Comparison of ENCODE assay signal across 14 mouse cellular contexts in the genomic region with DNA sequence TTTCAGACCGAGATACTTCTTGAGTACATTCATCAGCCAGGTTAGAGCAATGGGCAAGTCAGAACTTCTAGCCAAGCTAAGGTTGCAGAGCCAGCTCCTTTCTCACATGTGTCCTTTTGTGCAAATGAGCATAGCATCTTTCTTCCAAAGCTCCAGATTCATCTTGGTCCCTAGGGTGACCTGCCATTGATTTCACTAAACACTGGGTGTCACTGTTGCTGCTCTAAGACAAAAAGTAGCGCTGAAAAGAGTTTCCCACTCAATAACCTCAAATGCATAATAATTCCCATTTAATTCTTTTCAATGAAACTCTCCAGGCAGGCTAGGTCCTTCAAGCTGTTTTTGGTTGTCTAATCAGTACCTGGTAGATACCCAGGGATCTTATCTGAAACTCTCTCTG.
DNase-seq lines count a peak whose midpoint lies in the region; ATAC-seq lines count a peak whose summit lies in the region.
"Had no signal": no experiment of that assay in that cellular context is flagged by ENCODE, and none has a peak within 500 bp of the region (broad histone marks: within the 10 kb centered on the region; RNA-seq: fewer than 3 reads in every experiment).

No protein-coding gene starts in this region.

- no peak overlapping the region for H3K9ac ChIP-seq in forebrain, embryonic 15.5 days (replicated peaks)
- H3K9ac ChIP-seq in liver, embryonic 11.5 days (ENCODE audit: low read depth, low read length): no peak overlapping the region

- H3K27ac ChIP-seq in forebrain, embryonic 15.5 days (replicated peaks): no peak overlapping the region
- no peak overlapping the region for H3K27ac ChIP-seq in forebrain, embryonic 10.5 days
- no peak overlapping the region for H3K27ac ChIP-seq in liver, embryonic 11.5 days (ENCODE audit: low read depth, low read length)

- no peaks in the 10 kb centered on the region for H3K27me3 ChIP-seq in forebrain, embryonic 15.5 days
- no peaks in the 10 kb centered on the region for H3K27me3 ChIP-seq in forebrain, embryonic 10.5 days (ENCODE audit: poor library complexity, severe bottlenecking)
- no peaks in the 10 kb centered on the region for H3K27me3 ChIP-seq in liver, embryonic 11.5 days (replicated peaks; ENCODE audit: control insufficient read depth, insufficient read depth, low read length)

- no peaks in the 10 kb centered on the region for H3K9me3 ChIP-seq in forebrain, embryonic 15.5 days
- H3K9me3 ChIP-seq in forebrain, embryonic 10.5 days: no peaks in the 10 kb centered on the region
- no peaks in the 10 kb centered on the region for H3K9me3 ChIP-seq in liver, embryonic 11.5 days (ENCODE audit: control insufficient read depth, low read length)

- H3K4me3 ChIP-seq in forebrain, embryonic 15.5 days: no peak overlapping the region
- H3K4me3 ChIP-seq in forebrain, embryonic 10.5 days: no peak overlapping the region
- no peak overlapping the region for H3K4me3 ChIP-seq in liver, embryonic 11.5 days (ENCODE audit: low read depth, low read length)

- no peaks in the 10 kb centered on the region for H3K36me3 ChIP-seq in forebrain, embryonic 15.5 days
- no peaks in the 10 kb centered on the region for H3K36me3 ChIP-seq in forebrain, embryonic 10.5 days (replicated peaks)
- H3K36me3 ChIP-seq in liver, embryonic 11.5 days (ENCODE audit: control insufficient read depth, insufficient read depth, low read length): no peaks in the 10 kb centered on the region

- WGBS in forebrain, embryonic 15.5 days: 58% methylated on average over 2 of the region's 2 CpGs
- WGBS in forebrain, embryonic 10.5 days: 68% methylated on average over 2 of the region's 2 CpGs
- WGBS in liver, embryonic 11.5 days: 60% methylated on average over 2 of the region's 2 CpGs

- H3K4me2 ChIP-seq in forebrain, embryonic 15.5 days (replicated peaks): no peak overlapping the region
- H3K4me2 ChIP-seq in liver, embryonic 11.5 days: no peak overlapping the region

- 0 out of 2 replicates have a peak, but pooled peaks have one; percentile 38 for ATAC-seq in forebrain, embryonic 15.5 days (replicated peaks)
- ATAC-seq in liver, embryonic 11.5 days (replicated peaks; ENCODE audit: low FRiP score): no peak

- no peaks in the 10 kb centered on the region for H3K4me1 ChIP-seq in forebrain, embryonic 15.5 days
- no peaks in the 10 kb centered on the region for H3K4me1 ChIP-seq in forebrain, embryonic 10.5 days
- no peaks in the 10 kb centered on the region for H3K4me1 ChIP-seq in liver, embryonic 11.5 days (replicated peaks; ENCODE audit: control insufficient read depth, insufficient read depth, low read length)

- DNase-seq in forebrain, embryonic 10.5 days (ENCODE audit: extremely low spot score, low spot score): no peak
- DNase-seq in left cerebral cortex, adult 11 months (ENCODE audit: low spot score): peak; percentile 13
- no peak for DNase-seq in left cerebral cortex, adult 8-10 months (ENCODE audit: low spot score in 2 of 2)
- peak; percentile 9 for DNase-seq in Muller cell, postnatal 12 days (ENCODE audit: inconsistent ontology term)
- peak; percentile 18 to 39 for DNase-seq in layer of hippocampus, postnatal 10 days (ENCODE audit: low spot score in 2 of 2)
- DNase-seq in liver, embryonic 11.5 days (ENCODE audit: low spot score): no peak
- DNase-seq in kidney, adult 11 months: no peak
- DNase-seq: adrenal gland, adult 2 months; B cell, adult 2 months; heart, postnatal 14 days; kidney, adult 9 months; lung, adult 2 months; thymus, postnatal 36 days had no signal

Comparison
In these comparisons a context has a peak if more than half of its experiments do, and no peak if none do; other contexts are left out.
1. DNase-seq: peak in left cerebral cortex, adult 11 months (single experiment), Muller cell, postnatal 12 days (single experiment) and layer of hippocampus, postnatal 10 days (2 of 2); none in forebrain, embryonic 10.5 days (single experiment), left cerebral cortex, adult 8-10 months (0 of 2), liver, embryonic 11.5 days (single experiment) and kidney, adult 11 months (single experiment).